Mouse (Mus musculus) G1E-ER4 (cell line): ENCODE data around the gene Zfy1. TPM values are rescaled to one million over a fixed set of nuclear protein-coding genes. Genes with fewer than 3 reads are reported as not detected.
"Not testable (repeated sequence)": the region's sequence is repeated elsewhere in the genome, so short reads cannot be mapped to it uniquely, and the experiment has no call there.

Source experiments
- GATA1 ChIP-seq: IDR thresholded peaks from one replicate; pipeline ENCODE4 v1.8.0; 2012; ENCODE audit warnings: low read length, inconsistent platforms
- polyA plus RNA-seq: library from polyadenylated mRNA; stranded (reverse); fragments of >175 nt; gene quantifications from 2 replicates; pipeline ENCODE4 v1.2.3, GENCODE M21; 2012

Gene Zfy1
- not detected in 2 replicates for polyA plus RNA-seq

GRCm38 (mm10) chrY:797309-797708 lies at the start of gene Zfy1:
Zfy1 (minus strand) TSS chrY:797409.
- TF ChIP-seq GATA1, result not testable (repeated sequence)

GRCm38 (mm10) chrY:818396-818795 lies 21.2 kb upstream of the Zfy1 start, which contains the start of gene Uba1y:
Uba1y (plus strand) TSS chrY:818649.
- TF ChIP-seq GATA1, result no peak

GRCm38 (mm10) chrY:808991-809661 lies 11.9 kb upstream of the Zfy1 start:
- no peak for TF ChIP-seq GATA1

Other genes with a start within 250 kb of the Zfy1 start
- not detected in 2 replicates for gene Uba1y, start 21.2 kb upstream of the Zfy1 start, polyA plus RNA-seq
- gene Kdm5d, start 100.4 kb upstream of the Zfy1 start, polyA plus RNA-seq, result not detected in 2 replicates
- gene Eif2s3y, start 213.1 kb upstream of the Zfy1 start, polyA plus RNA-seq, result not detected in 2 replicates